Comparison of ENCODE assay signal across 10 mouse cellular contexts in genomic region chr4:52152565-52153164, GRCm38 (mm10).
DNase-seq lines count a peak whose midpoint lies in the region; ATAC-seq and TF ChIP-seq lines count a peak whose summit lies in the region.
"Had no signal": no experiment of that assay in that cellular context is flagged by ENCODE, and none has a peak within 500 bp of the region (broad histone marks: within the 10 kb centered on the region; RNA-seq: fewer than 3 reads in every experiment).

No protein-coding gene starts in this region.

- peak; percentile 72 for DNase-seq in heart, embryonic 10.5 days (ENCODE audit: low spot score)
- no peak for DNase-seq in heart, adult 8-10 months (ENCODE audit: low spot score)
- no peak for DNase-seq in lung, postnatal 0 days (ENCODE audit: low spot score)
- DNase-seq in lung, postnatal 4 days: no peak
- DNase-seq in brain, embryonic 14.5 days (ENCODE audit: low read depth): peak; percentile 48
- no peak for DNase-seq in stomach, postnatal 0 days (ENCODE audit: low spot score)
- no peak for DNase-seq in adrenal gland, postnatal 36 days
- DNase-seq: thymus, adult 2 months had no signal

- H3K27ac ChIP-seq in heart, embryonic 10.5 days: no peak overlapping the region
- no peak overlapping the region for H3K27ac ChIP-seq in lung, postnatal 0 days (ENCODE audit: low read length)
- no peak overlapping the region for H3K27ac ChIP-seq in stomach, postnatal 0 days (replicated peaks)
- H3K27ac ChIP-seq: embryonic facial prominence, embryonic 12.5 days; limb, embryonic 12.5 days had no signal

- no peak overlapping the region for H3K4me3 ChIP-seq in heart, embryonic 10.5 days
- no peak overlapping the region for H3K4me3 ChIP-seq in lung, postnatal 0 days (ENCODE audit: low read depth, low read length)
- H3K4me3 ChIP-seq in stomach, postnatal 0 days (ENCODE audit: low read depth, low read length): no peak overlapping the region
- H3K4me3 ChIP-seq: embryonic facial prominence, embryonic 12.5 days; limb, embryonic 12.5 days had no signal

- no peak for TF ChIP-seq EP300 in lung, postnatal 0 days (IDR thresholded peaks at IDR 0.05)
- TF ChIP-seq EP300 in stomach, postnatal 0 days (optimal IDR thresholded peaks at IDR 0.05): no peak

- H3K4me1 ChIP-seq in heart, embryonic 10.5 days: no peaks in the 10 kb centered on the region
- no peaks in the 10 kb centered on the region for H3K4me1 ChIP-seq in lung, postnatal 0 days (ENCODE audit: insufficient read depth, low read depth, low read length)
- H3K4me1 ChIP-seq in stomach, postnatal 0 days (replicated peaks; ENCODE audit: control insufficient read depth, insufficient read depth): no peaks in the 10 kb centered on the region
- H3K4me1 ChIP-seq: embryonic facial prominence, embryonic 12.5 days; limb, embryonic 12.5 days had no signal

- TF ChIP-seq POLR2A in brain, embryonic 14.5 days (IDR thresholded peaks at IDR 0.05; ENCODE audit: borderline replicate concordance, extremely low read depth, insufficient read depth, insufficient read length, poor library complexity, severe bottlenecking): no peak

- no peaks in the 10 kb centered on the region for H3K36me3 ChIP-seq in heart, embryonic 10.5 days
- no peaks in the 10 kb centered on the region for H3K36me3 ChIP-seq in lung, postnatal 0 days (ENCODE audit: insufficient read depth, low read length)
- H3K36me3 ChIP-seq in stomach, postnatal 0 days (ENCODE audit: control insufficient read depth, insufficient read depth, low read length): no peaks in the 10 kb centered on the region
- H3K36me3 ChIP-seq: embryonic facial prominence, embryonic 12.5 days; limb, embryonic 12.5 days had no signal

- no peaks in the 10 kb centered on the region for H3K27me3 ChIP-seq in heart, embryonic 10.5 days (ENCODE audit: insufficient read depth, poor library complexity, severe bottlenecking)
- H3K27me3 ChIP-seq in lung, postnatal 0 days (replicated peaks; ENCODE audit: insufficient read depth, low read length): no peaks in the 10 kb centered on the region
- H3K27me3 ChIP-seq in stomach, postnatal 0 days (ENCODE audit: control insufficient read depth, insufficient read depth, low read length): no peaks in the 10 kb centered on the region
- H3K27me3 ChIP-seq: embryonic facial prominence, embryonic 12.5 days; limb, embryonic 12.5 days had no signal

- no peaks in the 10 kb centered on the region; the same call in 1 of the 2 replicates for H3K9me3 ChIP-seq in heart, embryonic 10.5 days
- no peaks in the 10 kb centered on the region for H3K9me3 ChIP-seq in lung, postnatal 0 days (ENCODE audit: low read length)
- no peaks in the 10 kb centered on the region for H3K9me3 ChIP-seq in stomach, postnatal 0 days (ENCODE audit: control insufficient read depth, low read length)
- H3K9me3 ChIP-seq: embryonic facial prominence, embryonic 12.5 days; limb, embryonic 12.5 days had no signal

- 61% methylated on average over 6 of the region's 6 CpGs for WGBS in heart, embryonic 10.5 days
- WGBS in lung, postnatal 0 days: 63% methylated on average over 6 of the region's 6 CpGs
- WGBS in stomach, postnatal 0 days: 49% methylated on average over 6 of the region's 6 CpGs

- no peak overlapping the region for H3K9ac ChIP-seq in lung, postnatal 0 days (replicated peaks; ENCODE audit: low read depth)
- no peak overlapping the region for H3K9ac ChIP-seq in stomach, postnatal 0 days (ENCODE audit: low read length)
- H3K9ac ChIP-seq: embryonic facial prominence, embryonic 12.5 days; limb, embryonic 12.5 days had no signal

- no peak for ATAC-seq in lung, postnatal 0 days
- ATAC-seq in stomach, postnatal 0 days (ENCODE audit: low FRiP score, low TSS enrichment): no peak

- TF ChIP-seq CTCF in lung, postnatal 0 days (IDR thresholded peaks at IDR 0.05): peak; percentile 10; the same call in 1 of the 2 replicates
- TF ChIP-seq CTCF in brain, embryonic 14.5 days (IDR thresholded peaks at IDR 0.05; ENCODE audit: borderline replicate concordance, extremely low read depth, insufficient read depth, insufficient read length): peak; percentile 11; the same call in 1 of the 2 replicates
- TF ChIP-seq CTCF in stomach, postnatal 0 days (IDR thresholded peaks at IDR 0.05; ENCODE audit: low read depth): peak; percentile 67

- no peak overlapping the region for H3K4me2 ChIP-seq in lung, postnatal 0 days (replicated peaks; ENCODE audit: low read depth, low read length)
- no peak overlapping the region for H3K4me2 ChIP-seq in stomach, postnatal 0 days (replicated peaks; ENCODE audit: low read depth)
- H3K4me2 ChIP-seq: embryonic facial prominence, embryonic 12.5 days; limb, embryonic 12.5 days had no signal

Comparison
In these comparisons a context has a peak if more than half of its experiments do, and no peak if none do; other contexts are left out.
1. DNase-seq: peak in heart, embryonic 10.5 days (single experiment) and brain, embryonic 14.5 days (single experiment); none in heart, adult 8-10 months (single experiment), lung, postnatal 0 days (single experiment), lung, postnatal 4 days (0 of 2), stomach, postnatal 0 days (single experiment) and adrenal gland, postnatal 36 days (0 of 2).
2. CTCF ChIP-seq: peak in every context shown above with its lines; median percentile 67 in stomach, postnatal 0 days; 11 in brain, embryonic 14.5 days; 10 in lung, postnatal 0 days.